Mouse (Mus musculus): ENCODE measurements at regions not wholly inside any gene's neighbourhood (a gene's known extent, or its start where the extent isn't known, plus 50 kb on each side); places are given as distances from the start of the nearest gene placed in this dataset.
A peak's percentile ranks its signal among the peaks of the same experiment; 100 is the strongest.
"Not testable (repeated sequence)": the region's sequence is repeated elsewhere in the genome, so short reads cannot be mapped to it uniquely, and the experiment has no call there.

- in situ Hi-C loops (cut with MboI; ENCODE audit: low pct_unique_long_range_greater_than_20kb) = no loop called here
- no peak for DNase-seq (ENCODE audit: low read depth, low spot score)
- POLR2A ChIA-PET = no interaction called here
- ATAC-seq = no peak
- no peak for TF ChIP-seq CTCF (IDR thresholded peaks at IDR 0.05)
- H3K27me3 ChIP-seq = peaks cover 33% of the 10 kb centered on the region
- CTCF ChIA-PET = no interaction called here
Observed at GRCm38 (mm10) chr1:64463715-64464290, 68.6 kb upstream of the Creb1 start.

GRCm38 (mm10) chr1:64461616-64462015 lies 70.8 kb upstream of the Creb1 start:
- in situ Hi-C loops (cut with MboI; ENCODE audit: low pct_unique_long_range_greater_than_20kb); ATAC-seq; POLR2A ChIA-PET; DNase-seq (ENCODE audit: low read depth, low spot score): not testable (repeated sequence)
- CTCF ChIA-PET = interaction anchor here (1.2 kb wide), 1 partner anchor 13 kb away, joined by 3 read pairs; no protein-coding TSS in a partner anchor
- peaks cover 29% of the 10 kb centered on the region for H3K27me3 ChIP-seq
- peak; percentile 38 for TF ChIP-seq CTCF (IDR thresholded peaks at IDR 0.05)

GRCm38 (mm10) chr1:64457872-64458271 lies 74.6 kb upstream of the Creb1 start:
- in situ Hi-C loops (cut with MboI; ENCODE audit: low pct_unique_long_range_greater_than_20kb) = no loop called here
- TF ChIP-seq CTCF (IDR thresholded peaks at IDR 0.05) = no peak
- ATAC-seq (no peak), DNase-seq (ENCODE audit: low read depth, low spot score) (no peak)
- POLR2A ChIA-PET = no interaction called here
- CTCF ChIA-PET = no interaction called here
- peaks cover 7% of the 10 kb centered on the region for H3K27me3 ChIP-seq

- DNase-seq (ENCODE audit: low read depth, low spot score) (no peak), ATAC-seq (no peak)
- ChIA-PET CTCF (interaction anchor here (0.8 to 2.0 kb wide), 5 partner anchors 495 to 789 kb away, joined by 4 to 12 read pairs (median 8); no protein-coding TSS in a partner anchor), POLR2A (no interaction called here)
- TF ChIP-seq CTCF (IDR thresholded peaks at IDR 0.05) = no peak
- in situ Hi-C loops (cut with MboI; ENCODE audit: low pct_unique_long_range_greater_than_20kb) = loop anchor here (5.0 to 10.0 kb wide), 6 partner anchors 144 to 782 kb away; partner anchors contain the start of gene Klf7
- no peaks in the 10 kb centered on the region for H3K27me3 ChIP-seq
Observed at GRCm38 (mm10) chr1:64449141-64449540, 83.3 kb upstream of the Creb1 start.

- DNase-seq (ENCODE audit: low read depth, low spot score) = no peak
- ChIA-PET CTCF (interaction anchor here (0.6 to 2.7 kb wide), 10 partner anchors 13 to 787 kb away, joined by 3 to 12 read pairs (median 4); no protein-coding TSS in a partner anchor), POLR2A (no interaction called here)
- no peaks in the 10 kb centered on the region for H3K27me3 ChIP-seq
- no peak for ATAC-seq
- peak; percentile 79 for TF ChIP-seq CTCF (IDR thresholded peaks at IDR 0.05)
- in situ Hi-C loops (cut with MboI; ENCODE audit: low pct_unique_long_range_greater_than_20kb) = loop anchor here (5.0 to 10.0 kb wide), 6 partner anchors 143 to 781 kb away; partner anchors contain the start of gene Klf7
Observed at GRCm38 (mm10) chr1:64448090-64448489, 84.4 kb upstream of the Creb1 start.

- TF ChIP-seq CTCF (IDR thresholded peaks at IDR 0.05) = no peak
Observed at GRCm38 (mm10) chr1:64446492-64446891, 86.0 kb upstream of the Creb1 start.

GRCm38 (mm10) chr1:64445919-64446318 lies 86.5 kb upstream of the Creb1 start:
- no peaks in the 10 kb centered on the region for H3K27me3 ChIP-seq
- TF ChIP-seq CTCF (IDR thresholded peaks at IDR 0.05) = peak; percentile 96
- ATAC-seq = peak; percentile 74
- in situ Hi-C loops (cut with MboI; ENCODE audit: low pct_unique_long_range_greater_than_20kb) = loop anchor here (5.0 to 10.0 kb wide), 6 partner anchors 141 to 779 kb away; partner anchors contain the start of gene Klf7
- ChIA-PET CTCF (interaction anchor here (0.7 to 2.7 kb wide), 7 partner anchors 327 to 778 kb away, joined by 3 to 11 read pairs (median 3); no protein-coding TSS in a partner anchor), POLR2A (interaction anchor here (0.6 to 1.2 kb wide), 2 partner anchors 142 to 324 kb away, joined by 3 read pairs; partner anchors contain the start of gene Klf7)
- DNase-seq (ENCODE audit: low read depth, low spot score) = no peak

More at GRCm38 (mm10) chr1:64446492-64446891, 86.0 kb upstream of the Creb1 start:
- H3K27me3 ChIP-seq = no peaks in the 10 kb centered on the region
- in situ Hi-C loops (cut with MboI; ENCODE audit: low pct_unique_long_range_greater_than_20kb) = loop anchor here (5.0 to 10.0 kb wide), 6 partner anchors 142 to 779 kb away; partner anchors contain the start of gene Klf7
- no peak for ATAC-seq
- CTCF ChIA-PET = interaction anchor here (0.7 to 2.7 kb wide), 7 partner anchors 327 to 778 kb away, joined by 3 to 11 read pairs (median 3); no protein-coding TSS in a partner anchor
- no peak for DNase-seq (ENCODE audit: low read depth, low spot score)
- POLR2A ChIA-PET = interaction anchor here (1.2 kb wide), 1 partner anchor 324 kb away, joined by 3 read pairs; the partner anchor contains the start of gene Klf7

GRCm38 (mm10) chr1:64443436-64443835 lies 89.0 kb upstream of the Creb1 start:
- no peaks in the 10 kb centered on the region for H3K27me3 ChIP-seq
- DNase-seq (ENCODE audit: low read depth, low spot score) = no peak
- POLR2A ChIA-PET = no interaction called here
- peak; percentile 11 for TF ChIP-seq CTCF (IDR thresholded peaks at IDR 0.05)
- ATAC-seq = no peak
- in situ Hi-C loops (cut with MboI; ENCODE audit: low pct_unique_long_range_greater_than_20kb) = loop anchor here (10.0 kb wide), 2 partner anchors 139 to 219 kb away; no protein-coding TSS in a partner anchor
- CTCF ChIA-PET = interaction anchor here (1.0 kb wide), 1 partner anchor 680 kb away, joined by 4 read pairs; no protein-coding TSS in a partner anchor

- ChIA-PET CTCF (no interaction called here), POLR2A (interaction anchor here (0.6 kb wide), 1 partner anchor 323 kb away, joined by 3 read pairs; no protein-coding TSS in a partner anchor)
- TF ChIP-seq CTCF (IDR thresholded peaks at IDR 0.05) = no peak
Observed at GRCm38 (mm10) chr1:64442179-64442874, 90.1 kb upstream of the Creb1 start.

GRCm38 (mm10) chr1:64423256-64423655 lies 109.2 kb upstream of the Creb1 start:
- ATAC-seq (no peak), DNase-seq (ENCODE audit: low read depth, low spot score) (no peak)
- TF ChIP-seq CTCF (IDR thresholded peaks at IDR 0.05) = no peak
- POLR2A ChIA-PET = no interaction called here
- H3K27me3 ChIP-seq = no peaks in the 10 kb centered on the region
- CTCF ChIA-PET = no interaction called here
- in situ Hi-C loops (cut with MboI; ENCODE audit: low pct_unique_long_range_greater_than_20kb) = no loop called here

More at GRCm38 (mm10) chr1:64442179-64442874, 90.1 kb upstream of the Creb1 start:
- ATAC-seq = no peak
- no peaks in the 10 kb centered on the region for H3K27me3 ChIP-seq
- in situ Hi-C loops (cut with MboI; ENCODE audit: low pct_unique_long_range_greater_than_20kb) = loop anchor here (10.0 kb wide), 2 partner anchors 138 to 218 kb away; no protein-coding TSS in a partner anchor
- no peak for DNase-seq (ENCODE audit: low read depth, low spot score)
